Mouse (Mus musculus): ENCODE measurements around the gene Erv3. TPM values are rescaled to one million over a fixed set of nuclear protein-coding genes. Genes with fewer than 3 reads are reported as not detected.

Erv3 gene
- total and polyA plus RNA-seq, 3 experiments, result not detected

GRCm38 (mm10) chr2:131897336-131898109 lies 38.0 kb upstream of the Erv3 start:
- no peaks in the 10 kb centered on the region for H3K79me2 ChIP-seq (replicated peaks; ENCODE audit: control insufficient read depth, extremely low read depth, insufficient read depth, poor library complexity, severe bottlenecking)
- no peaks in the 10 kb centered on the region for H3K4me1 ChIP-seq (ENCODE audit: control insufficient read depth in 1 of 2, insufficient read depth in 2 of 2)
- H3K9ac ChIP-seq (ENCODE audit: insufficient read depth, low read depth), result no peak overlapping the region
- no peak overlapping the region for H3K4me2 ChIP-seq (ENCODE audit: insufficient read depth, low read depth, poor library complexity, severe bottlenecking)
- H3K27me3 ChIP-seq (replicated peaks), result no peaks in the 10 kb centered on the region
- in situ Hi-C loops (cut with MboI; ENCODE audit: low pct_ligation_motif_present, low pct_unique_long_range_greater_than_20kb, low sequenced_read_pairs), result no loop called here
- H3K9me3 ChIP-seq (replicated peaks; ENCODE audit: low read length), result no peaks in the 10 kb centered on the region
- DNase-seq (ENCODE audit: extremely low read depth), result no peak
- dilution Hi-C loops (cut with MboI; ENCODE audit: extremely low pct_ligation_motif_present, extremely low pct_unique_long_range_greater_than_20kb, low sequenced_read_pairs), result no loop called here
- no peak overlapping the region for H3K4me3 ChIP-seq (replicated peaks in 1 of 3; ENCODE audit: low read depth in 2 of 3, low read length in 2 of 3, poor library complexity in 1 of 3)
- TF ChIP-seq GABPA (IDR thresholded peaks at IDR 0.05; ENCODE audit: insufficient replicate concordance, low read depth, low read length) (no peak), NRF1 (IDR thresholded peaks at IDR 0.05; ENCODE audit: low read depth, low read length) (no peak), TCF12 (IDR thresholded peaks at IDR 0.05; ENCODE audit: low read depth, low read length) (no peak), JUN (IDR thresholded peaks at IDR 0.05; ENCODE audit: insufficient read depth, low read depth, low read length) (no peak), MYC (IDR thresholded peaks at IDR 0.05; ENCODE audit: low read depth, low read length) (no peak), BHLHE40 (IDR thresholded peaks at IDR 0.05; ENCODE audit: low read depth, low read length) (no peak), MAX (IDR thresholded peaks at IDR 0.05; ENCODE audit: low read length) (no peak), RAD21 (IDR thresholded peaks at IDR 0.05; ENCODE audit: low read depth, low read length) (no peak), CTCF (conservative IDR thresholded peaks at IDR 0.05 in 1 of 2, IDR thresholded peaks at IDR 0.05 in 1 of 2; ENCODE audit: low read depth in 2 of 2, low read length in 2 of 2) (no peak), POLR2A (IDR thresholded peaks at IDR 0.05; ENCODE audit: low read depth, low read length) (no peak), HCFC1 (IDR thresholded peaks at IDR 0.05; ENCODE audit: low read depth, low read length) (no peak), CHD1 (IDR thresholded peaks at IDR 0.05; ENCODE audit: low read depth, low read length) (no peak), IRF4 (IDR thresholded peaks at IDR 0.05; ENCODE audit: low read depth, low read length) (no peak), ZNF384 (IDR thresholded peaks at IDR 0.05; ENCODE audit: low read depth, low read length) (no peak)
- H3K27ac ChIP-seq (ENCODE audit: insufficient read depth, low read depth), result no peak overlapping the region
- no peaks in the 10 kb centered on the region for H3K36me3 ChIP-seq (replicated peaks in 1 of 2; ENCODE audit: control insufficient read depth in 1 of 2, insufficient read depth in 1 of 2, low read length in 1 of 2)

GRCm38 (mm10) chr2:131896011-131896410 lies 36.5 kb upstream of the Erv3 start:
- dilution Hi-C loops (cut with MboI; ENCODE audit: extremely low pct_ligation_motif_present, extremely low pct_unique_long_range_greater_than_20kb, low sequenced_read_pairs) (no loop called here), in situ Hi-C loops (cut with MboI; ENCODE audit: low pct_ligation_motif_present, low pct_unique_long_range_greater_than_20kb, low sequenced_read_pairs) (no loop called here)
- H3K27ac ChIP-seq (ENCODE audit: insufficient read depth, low read depth), result no peak overlapping the region
- no peak for TF ChIP-seq ETS1 (conservative IDR thresholded peaks at IDR 0.05; ENCODE audit: low read depth, low read length)
- TF ChIP-seq MAZ (IDR thresholded peaks at IDR 0.05; ENCODE audit: low read depth, low read length), result no peak
- TF ChIP-seq EP300 (IDR thresholded peaks at IDR 0.05; ENCODE audit: low read length), result no peak
- no peak for TF ChIP-seq SIN3A (IDR thresholded peaks at IDR 0.05; ENCODE audit: low read length)
- no peak for TF ChIP-seq CHD2 (IDR thresholded peaks at IDR 0.05; ENCODE audit: low read length)
- TF ChIP-seq KAT2A (IDR thresholded peaks at IDR 0.05; ENCODE audit: insufficient replicate concordance, low read length), result no peak
- no peak for TF ChIP-seq ZC3H11A (IDR thresholded peaks at IDR 0.05; ENCODE audit: low read depth, low read length)
- no peak for TF ChIP-seq ZNF384 (IDR thresholded peaks at IDR 0.05; ENCODE audit: low read depth, low read length)
- TF ChIP-seq USF2 (conservative IDR thresholded peaks at IDR 0.05; ENCODE audit: low read depth, low read length), result no peak
- no peak for TF ChIP-seq IRF4 (IDR thresholded peaks at IDR 0.05; ENCODE audit: low read depth, low read length)
- TF ChIP-seq MYC (IDR thresholded peaks at IDR 0.05; ENCODE audit: low read depth, low read length), result no peak
- no peak for TF ChIP-seq RCOR1 (conservative IDR thresholded peaks at IDR 0.05; ENCODE audit: low read depth, low read length)
- TF ChIP-seq SMC3 (IDR thresholded peaks at IDR 0.05; ENCODE audit: low read depth, low read length), result no peak
- no peak for TF ChIP-seq ZMIZ1 (IDR thresholded peaks at IDR 0.05; ENCODE audit: low read depth, low read length)
- TF ChIP-seq JUND (conservative IDR thresholded peaks at IDR 0.05; ENCODE audit: low read depth, low read length), result no peak
- no peak for TF ChIP-seq NRF1 (IDR thresholded peaks at IDR 0.05; ENCODE audit: low read depth, low read length)
- TF ChIP-seq JUN (IDR thresholded peaks at IDR 0.05; ENCODE audit: insufficient read depth, low read depth, low read length), result no peak
- TF ChIP-seq ELF1 (IDR thresholded peaks at IDR 0.05; ENCODE audit: low read depth, low read length), result no peak
- no peaks in the 10 kb centered on the region for H3K79me2 ChIP-seq (replicated peaks; ENCODE audit: control insufficient read depth, extremely low read depth, insufficient read depth, poor library complexity, severe bottlenecking)
- no peak overlapping the region for H3K4me2 ChIP-seq (ENCODE audit: insufficient read depth, low read depth, poor library complexity, severe bottlenecking)
- H3K4me1 ChIP-seq (ENCODE audit: control insufficient read depth in 1 of 2, insufficient read depth in 2 of 2), result no peaks in the 10 kb centered on the region
- H3K4me3 ChIP-seq (replicated peaks in 1 of 3; ENCODE audit: low read depth in 2 of 3, low read length in 2 of 3, poor library complexity in 1 of 3), result no peak overlapping the region
- no peaks in the 10 kb centered on the region for H3K27me3 ChIP-seq (replicated peaks)
- DNase-seq (ENCODE audit: extremely low read depth), result no peak
- no peaks in the 10 kb centered on the region for H3K9me3 ChIP-seq (replicated peaks; ENCODE audit: low read length)
- no peaks in the 10 kb centered on the region for H3K36me3 ChIP-seq (replicated peaks in 1 of 2; ENCODE audit: control insufficient read depth in 1 of 2, insufficient read depth in 1 of 2, low read length in 1 of 2)
- no peak overlapping the region for H3K9ac ChIP-seq (ENCODE audit: insufficient read depth, low read depth)
